Mouse (Mus musculus) CD4-positive helper T cell, adult 2 months (primary cell): ENCODE data around the gene Tmem221.
A peak's percentile ranks its signal among the peaks of the same experiment; 100 is the strongest.

Experiments
- DNase-seq: peaks from one replicate; pipeline ENCODE4 v3.0.0-alpha.2; 2012; ENCODE audit warnings: low read depth, missing footprints, low spot score

Gene Tmem221

DNA sequence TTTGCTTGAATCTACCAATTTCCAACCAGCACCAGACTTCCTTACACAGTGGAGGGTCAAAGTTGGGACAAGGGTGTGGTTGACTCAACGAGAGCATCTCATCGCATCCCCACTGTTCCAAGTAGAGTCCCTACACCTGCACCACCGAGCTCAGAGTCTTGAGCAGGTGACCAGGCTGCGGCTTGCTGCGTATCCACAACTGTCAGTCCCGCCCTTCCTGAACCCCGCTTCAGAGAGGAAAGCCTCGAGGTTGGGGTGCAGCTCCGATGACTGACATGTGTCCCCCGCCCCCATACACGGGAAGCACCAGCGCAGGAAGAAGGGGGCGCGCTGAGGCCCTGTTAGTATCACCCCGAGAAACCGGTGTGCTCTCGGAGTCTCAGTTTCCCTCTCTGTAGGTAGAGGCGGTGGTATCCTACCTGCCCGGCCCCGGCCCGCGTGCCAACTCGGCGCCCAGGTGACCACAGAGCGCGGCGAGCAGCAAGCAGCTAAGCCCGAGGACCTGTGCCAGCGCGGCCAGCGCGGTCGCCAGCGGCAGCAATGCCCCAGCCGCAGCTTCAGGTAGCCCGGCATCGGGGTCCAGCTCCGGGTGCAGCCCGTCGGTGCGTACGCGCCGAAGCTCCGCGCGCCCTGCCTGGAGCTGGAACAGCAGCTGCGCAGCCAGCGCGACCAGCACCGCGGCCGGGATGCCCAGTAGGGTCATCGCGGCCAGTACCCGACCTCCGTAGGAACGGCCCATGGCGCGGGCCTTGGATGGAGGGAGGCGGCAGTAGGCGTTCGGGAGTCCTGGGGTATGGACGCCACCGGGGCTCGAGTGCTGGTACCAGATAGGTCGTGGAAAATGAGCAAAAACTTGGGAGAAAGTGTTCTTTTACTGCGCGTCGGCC lies at the start of gene Tmem221:
Gene Tmem221, minus strand, starts transcription at position 801 of the 887 bp plus-strand sequence.
- peak; percentile 78 for DNase-seq

DNA sequence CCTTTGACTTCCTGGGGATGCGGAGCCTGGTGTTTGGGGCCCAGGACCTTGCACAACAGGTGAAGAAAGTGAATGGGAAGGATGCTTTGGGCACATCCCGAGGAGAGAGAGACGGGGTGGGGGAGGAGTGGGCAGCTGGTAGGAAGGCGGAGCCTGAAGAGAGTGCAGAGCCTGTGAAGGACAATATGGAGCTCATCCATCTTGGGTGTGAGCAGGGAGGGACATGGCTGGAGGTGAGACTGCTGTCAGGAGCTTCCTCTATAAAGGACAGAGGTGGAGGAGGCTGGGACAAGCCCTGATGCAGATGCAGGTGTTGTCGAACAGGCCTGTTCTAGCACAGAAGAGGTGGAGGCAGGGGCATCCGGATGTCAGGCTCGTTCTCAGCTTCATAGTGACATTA lies 45.4 kb upstream of the Tmem221 start:
- no peak for DNase-seq

DNA sequence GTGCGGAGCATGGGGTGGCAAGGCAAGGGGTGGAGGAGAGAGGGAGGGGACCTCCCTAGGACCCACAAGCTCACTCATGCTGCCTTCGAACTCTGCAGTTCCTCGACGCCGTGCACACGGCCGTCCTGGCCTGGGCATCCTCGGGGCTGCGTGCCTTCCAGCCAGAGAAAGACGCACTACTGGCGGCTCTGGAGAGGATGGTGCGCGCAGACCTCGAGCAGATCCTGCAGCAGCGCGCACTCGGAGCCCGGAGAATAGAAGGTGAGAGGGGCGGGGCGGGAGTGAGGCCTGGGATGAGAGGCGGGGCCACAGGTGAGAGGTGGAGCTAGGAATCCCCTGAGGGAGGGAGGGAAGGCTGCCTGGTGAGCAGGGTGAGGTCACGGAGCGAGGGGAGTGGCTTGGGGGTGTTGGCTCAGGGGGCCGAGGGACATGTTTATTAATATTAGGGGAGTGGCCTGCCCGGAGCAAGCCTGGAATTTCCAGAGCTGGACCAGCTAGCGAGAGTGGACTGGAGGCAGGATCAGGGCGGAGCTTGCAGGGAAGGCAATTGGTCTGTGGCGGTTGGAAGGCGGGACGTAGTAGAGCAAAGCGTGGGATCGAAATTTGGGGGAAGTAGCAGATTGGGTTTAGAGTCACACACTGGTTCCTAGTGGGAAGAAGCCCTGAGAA lies 44.1 kb upstream of the Tmem221 start:
- DNase-seq, result peak; percentile 15

DNA sequence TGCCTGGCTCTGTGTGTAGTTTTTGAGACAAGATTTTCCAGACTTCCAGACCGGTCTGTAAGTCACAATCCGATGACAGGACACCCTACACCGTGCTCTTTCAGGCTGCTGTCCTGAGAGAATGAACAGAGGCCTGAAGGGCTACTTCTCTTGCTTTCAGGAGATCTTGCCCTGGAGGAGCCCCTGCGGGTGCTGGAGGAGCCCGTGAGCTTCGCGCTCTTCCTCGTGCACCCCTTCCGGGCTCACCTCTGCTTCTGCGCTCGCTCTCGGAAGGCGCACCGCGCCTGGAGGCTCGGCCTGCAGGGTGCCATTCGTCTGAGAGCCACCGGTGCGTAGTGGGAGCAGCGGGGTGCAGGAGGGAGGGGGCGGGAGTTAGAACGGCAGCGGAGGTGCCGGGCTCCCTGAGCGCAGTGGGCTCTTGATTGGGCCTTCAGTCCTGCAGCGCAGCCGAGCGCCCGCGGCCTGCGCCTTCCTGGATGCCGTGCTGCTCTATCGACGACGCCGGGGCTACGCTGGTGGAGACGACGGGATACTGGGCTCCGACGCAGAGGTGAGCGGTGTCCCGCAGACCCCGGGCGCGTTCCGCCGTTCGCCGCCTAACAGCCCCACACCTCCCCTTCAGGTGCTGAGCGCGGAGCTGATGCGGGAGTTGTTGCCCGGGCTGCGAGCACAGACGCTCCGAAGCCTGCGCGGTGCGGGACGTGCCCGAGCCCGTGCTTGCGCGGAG lies 43.4 kb upstream of the Tmem221 start:
- DNase-seq, result peak; percentile 60

DNA sequence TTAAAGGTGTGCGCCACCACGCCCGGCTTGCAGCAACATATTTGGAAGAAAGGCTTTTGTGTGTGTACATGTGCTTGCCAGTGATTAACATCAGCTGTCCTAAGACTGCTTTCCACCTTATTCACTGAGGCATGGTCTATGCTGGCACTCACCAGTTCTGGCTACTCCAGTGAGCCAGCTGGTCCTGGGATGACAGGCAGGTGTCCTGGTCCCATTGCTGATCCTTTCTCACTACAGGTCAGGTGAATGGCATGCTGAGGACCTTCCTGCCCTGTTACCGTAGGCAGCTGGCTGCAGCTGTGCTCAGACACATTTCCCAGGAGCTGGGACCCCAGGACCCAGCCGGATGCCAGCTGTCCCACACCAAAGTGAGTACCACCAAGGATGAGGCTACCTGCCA lies 40.2 kb upstream of the Tmem221 start:
- no peak for DNase-seq

DNA sequence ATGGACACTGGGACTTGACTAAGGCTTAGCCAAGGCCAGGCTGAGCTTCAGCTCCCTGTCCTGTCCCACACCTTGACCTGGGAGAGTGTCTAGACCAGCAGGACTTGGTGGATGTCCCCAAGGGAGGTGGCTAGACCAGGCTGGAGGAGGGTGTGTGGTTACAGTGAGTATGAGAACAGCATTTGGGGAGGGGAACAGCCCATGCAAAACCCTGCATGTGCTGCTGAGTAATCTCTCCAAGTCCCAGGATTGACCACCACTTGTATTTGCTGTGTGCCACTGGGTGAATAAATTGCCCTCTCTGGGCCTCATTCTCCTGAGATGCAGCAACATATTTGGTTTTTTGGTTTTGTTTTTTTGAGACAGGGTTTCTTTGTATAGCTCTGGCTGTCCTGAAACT lies 39.7 kb upstream of the Tmem221 start:
- no peak for DNase-seq

DNA sequence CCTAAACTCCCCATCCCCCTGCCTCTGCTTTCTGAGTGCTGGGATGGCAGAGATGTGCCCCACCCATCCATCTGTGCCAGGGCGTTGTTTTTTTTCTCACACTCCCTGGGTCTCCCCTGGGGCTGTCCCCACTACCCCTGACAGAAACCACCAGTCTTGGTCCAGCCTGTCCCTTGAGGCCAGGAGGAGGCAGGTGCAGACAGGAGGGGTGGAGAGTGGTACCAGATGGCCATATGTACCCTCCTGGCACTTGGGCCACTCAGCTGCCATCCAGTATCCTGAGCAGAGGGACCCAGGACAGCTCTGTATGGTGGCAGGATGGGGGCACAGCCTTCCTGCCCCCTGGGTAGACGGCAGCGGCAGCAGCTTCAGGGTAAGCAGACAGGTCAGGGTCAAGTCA lies 38.8 kb upstream of the Tmem221 start, which contains the start of gene Fam129c:
Gene Fam129c, plus strand, starts transcription at position 198 of the 400 bp plus-strand sequence.
- no peak for DNase-seq

DNA sequence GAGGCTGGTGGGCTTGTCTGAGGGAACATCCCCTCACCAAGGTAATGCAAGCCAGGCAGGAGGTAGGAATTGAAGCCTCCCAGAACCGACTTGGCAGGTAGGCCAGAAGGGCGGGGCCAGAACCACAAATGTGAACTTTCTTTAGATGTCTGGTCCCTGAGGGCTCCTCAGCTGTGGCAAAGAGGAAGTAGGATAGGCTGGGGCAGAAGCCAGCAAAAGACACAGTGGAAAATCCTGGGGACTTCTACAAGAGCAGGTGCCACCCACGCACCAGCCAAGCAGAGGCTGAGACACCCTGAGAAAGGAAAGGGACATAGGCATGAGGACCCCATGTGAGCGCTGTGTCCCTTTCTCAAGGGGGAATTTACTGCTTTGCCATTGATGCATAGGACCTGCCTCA lies 38.1 kb upstream of the Tmem221 start:
- DNase-seq, result peak; percentile 49

DNA sequence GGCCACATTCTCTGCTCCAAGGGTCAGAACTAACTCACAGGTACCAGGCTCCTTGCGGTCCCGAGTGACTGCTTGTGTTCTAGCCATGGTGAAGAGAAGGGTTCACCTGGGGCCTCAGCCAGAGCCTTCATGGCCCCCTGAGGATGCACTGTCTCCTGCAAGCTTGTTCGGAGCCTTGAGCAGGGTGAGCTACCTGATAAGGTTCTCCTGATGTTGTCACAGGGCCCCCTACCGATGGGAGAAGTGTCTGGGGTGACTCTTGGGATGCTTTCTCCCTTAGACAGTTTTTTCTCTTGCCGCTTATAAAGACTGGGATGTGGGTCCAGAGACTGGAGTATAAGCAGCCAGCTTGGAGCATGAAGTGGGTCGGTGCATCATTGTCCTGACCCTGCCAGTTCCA lies 37.7 kb upstream of the Tmem221 start:
- no peak for DNase-seq

DNA sequence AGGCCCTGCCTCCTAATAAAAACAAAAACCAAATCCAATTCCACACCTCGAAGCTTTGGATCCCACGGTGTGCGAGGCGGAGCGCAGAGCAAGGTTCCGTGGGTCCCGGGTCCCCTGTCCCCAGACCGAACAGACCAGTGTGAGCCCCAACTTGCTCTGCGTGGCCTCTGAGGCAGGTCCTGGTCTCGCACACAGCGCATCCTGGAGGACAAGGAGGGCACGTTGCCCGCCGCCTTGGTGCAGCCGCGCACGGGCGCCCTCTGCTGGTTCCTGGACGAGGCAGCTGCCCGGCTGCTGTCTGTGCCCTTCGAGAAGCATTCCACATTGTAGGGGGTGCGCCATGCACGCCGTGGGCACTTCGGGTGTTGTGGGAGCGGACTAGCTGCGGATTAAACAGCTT lies 37.2 kb upstream of the Tmem221 start:
- peak; percentile 86 for DNase-seq

DNA sequence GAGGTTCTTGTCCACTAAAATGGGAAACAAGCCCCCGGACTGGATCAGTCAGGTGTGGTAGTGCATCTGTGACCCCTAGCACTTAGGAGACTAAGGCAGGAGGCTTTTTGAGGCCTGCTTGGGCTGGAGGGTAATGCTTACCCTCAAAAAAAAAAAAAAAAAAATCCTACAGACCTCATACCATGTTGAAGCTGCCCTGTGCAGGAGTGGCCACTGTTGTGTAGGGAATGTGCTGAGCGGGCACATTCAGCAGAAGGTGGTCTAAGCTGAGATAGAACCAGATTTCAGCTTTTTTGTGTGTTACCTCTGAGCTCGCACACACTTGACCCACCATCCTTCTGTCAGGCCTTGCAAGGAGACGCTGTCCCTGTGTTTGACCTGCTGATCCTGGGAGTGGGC lies 35.7 kb upstream of the Tmem221 start:
- no peak for DNase-seq

DNA sequence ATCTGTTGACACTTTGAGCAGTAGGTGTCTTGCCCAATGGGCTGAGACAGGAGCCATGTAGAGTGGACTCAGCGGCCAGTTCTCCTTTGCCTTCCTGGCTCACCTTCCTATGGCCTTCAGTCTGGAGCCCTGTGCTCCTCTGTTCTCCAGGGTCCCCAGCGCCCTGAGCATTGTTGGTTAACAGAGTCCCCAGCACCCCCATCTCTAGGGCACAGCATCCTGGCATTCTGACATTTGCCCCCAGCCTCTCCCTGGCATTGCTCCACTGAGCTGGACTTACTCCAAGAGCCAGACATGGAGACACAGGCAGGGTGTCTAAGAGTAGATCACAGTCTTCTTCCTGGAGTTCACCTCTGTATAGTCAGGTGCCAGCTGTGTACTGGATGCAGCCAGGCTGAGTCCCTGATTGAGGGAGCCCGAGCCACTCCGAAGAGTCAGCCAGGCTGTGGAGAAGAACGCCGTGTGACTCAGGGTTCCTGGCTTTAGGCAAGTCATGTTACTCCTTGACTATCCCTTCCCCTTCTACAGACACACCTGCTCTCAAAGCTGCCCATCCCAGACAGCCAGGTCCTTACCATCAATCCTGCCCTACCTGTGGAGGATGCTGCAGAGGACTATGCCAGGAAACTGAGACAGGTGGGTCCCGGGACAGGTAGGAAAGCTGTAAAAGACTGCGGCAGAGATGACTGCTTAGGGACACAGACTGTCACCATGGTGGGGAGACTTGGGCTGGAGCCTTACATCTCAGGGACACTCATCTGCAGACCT lies 35.1 kb upstream of the Tmem221 start:
- no peak for DNase-seq

DNA sequence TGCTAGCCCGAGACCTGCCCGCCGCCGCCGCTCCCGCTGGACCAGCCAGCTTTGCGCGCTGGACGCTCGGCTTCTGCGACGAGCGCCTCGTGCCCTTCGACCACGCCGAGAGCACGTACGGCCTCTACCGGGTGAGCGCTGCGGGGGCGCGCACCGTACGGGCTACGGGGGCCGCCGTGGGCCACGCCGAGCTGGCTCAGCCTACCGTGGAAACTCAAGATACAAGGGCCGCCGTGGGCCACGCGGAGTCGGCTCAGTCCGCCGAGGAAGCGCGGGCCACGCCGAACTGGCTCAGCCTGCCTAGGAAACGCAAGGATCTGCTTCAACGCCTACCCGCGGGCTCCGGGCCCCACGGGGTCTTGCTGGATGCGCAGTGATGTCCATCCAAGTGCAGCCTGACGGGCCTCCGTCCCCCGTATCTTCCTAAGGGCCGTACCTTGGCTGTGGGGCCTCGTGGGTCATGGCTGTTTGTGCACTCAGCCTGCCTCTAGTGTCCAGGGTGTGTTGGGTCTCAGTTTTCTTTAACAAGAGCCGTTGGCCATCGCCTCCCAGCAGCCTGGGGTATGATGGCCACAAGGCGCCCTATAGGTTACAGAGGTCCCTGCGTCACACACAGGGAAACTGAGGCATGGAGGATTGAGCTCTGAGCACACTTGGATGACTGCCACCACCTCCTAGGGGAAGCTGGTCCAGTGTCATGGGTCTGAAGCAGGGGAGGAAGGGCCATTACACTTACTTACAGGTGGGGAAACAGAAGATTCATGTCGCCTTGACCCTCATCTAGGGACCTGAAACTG lies 33.9 kb upstream of the Tmem221 start:
- peak; percentile 79 for DNase-seq

DNA sequence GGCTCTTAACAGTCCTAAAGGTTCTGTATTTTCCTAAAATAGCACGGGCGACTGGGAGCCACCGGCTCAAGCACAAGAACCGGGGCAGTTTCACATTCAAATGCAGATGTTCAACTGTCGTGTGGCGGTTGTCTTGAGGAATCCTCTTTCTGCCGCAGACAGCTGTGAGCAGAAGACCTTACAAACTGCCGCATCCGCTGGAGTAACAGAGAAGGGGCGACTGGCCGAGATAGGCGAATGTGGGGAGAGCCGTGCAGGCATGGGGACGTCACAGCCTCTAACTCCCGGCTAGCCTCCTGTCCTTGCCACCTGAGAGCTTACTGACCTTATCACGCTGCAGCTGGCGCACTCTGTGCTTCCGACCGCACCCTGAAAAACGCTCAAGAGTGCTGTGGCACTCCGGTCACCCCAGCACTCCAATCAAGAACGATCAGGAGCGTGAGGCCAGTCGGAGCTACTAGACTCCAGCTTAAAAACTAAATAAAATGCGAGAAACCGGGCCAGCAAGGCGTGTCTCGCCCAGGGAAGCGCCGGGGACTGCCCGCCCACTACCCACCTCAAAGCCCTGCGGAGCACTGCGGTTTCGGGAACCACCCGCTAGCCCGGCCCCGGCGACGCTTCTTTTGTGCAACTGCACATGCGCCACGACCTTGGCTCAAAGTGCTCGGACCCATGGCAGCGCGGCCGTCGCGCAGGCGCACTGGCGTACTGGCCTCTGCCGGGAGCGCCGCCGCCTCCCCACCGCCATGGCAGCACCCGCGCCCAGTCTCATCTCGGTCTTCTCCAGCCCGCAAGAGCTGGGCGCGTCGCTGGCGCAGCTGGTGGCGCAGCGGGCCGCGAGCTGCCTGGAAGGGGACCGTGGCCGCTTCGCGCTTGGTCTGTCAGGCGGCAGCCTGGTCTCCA lies 33.1 kb upstream of the Tmem221 start, which contains the start of gene Pgls:
Gene Pgls, plus strand, starts transcription at position 706 of the 903 bp plus-strand sequence.
- DNase-seq, result peak; percentile 93

DNA sequence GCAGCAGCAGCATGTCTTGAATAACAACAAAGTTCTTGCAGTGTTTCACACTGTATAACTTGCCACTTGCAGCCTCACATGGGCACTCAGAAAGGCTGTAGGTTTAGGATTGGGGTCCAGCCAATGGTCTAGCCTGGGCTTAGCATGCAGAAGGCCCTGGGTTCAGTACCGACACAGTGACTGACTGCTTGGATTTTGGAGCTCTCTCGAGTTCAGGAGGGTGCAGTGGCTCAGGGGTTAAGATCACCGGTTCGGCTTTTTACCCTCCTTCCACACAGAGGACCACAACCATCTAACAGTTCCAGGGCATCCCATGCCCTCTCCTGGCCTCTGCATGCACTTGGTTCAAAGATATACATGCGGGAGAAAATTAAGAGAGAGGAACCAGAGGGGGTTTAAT lies 32.3 kb upstream of the Tmem221 start:
- DNase-seq, result no peak

DNA sequence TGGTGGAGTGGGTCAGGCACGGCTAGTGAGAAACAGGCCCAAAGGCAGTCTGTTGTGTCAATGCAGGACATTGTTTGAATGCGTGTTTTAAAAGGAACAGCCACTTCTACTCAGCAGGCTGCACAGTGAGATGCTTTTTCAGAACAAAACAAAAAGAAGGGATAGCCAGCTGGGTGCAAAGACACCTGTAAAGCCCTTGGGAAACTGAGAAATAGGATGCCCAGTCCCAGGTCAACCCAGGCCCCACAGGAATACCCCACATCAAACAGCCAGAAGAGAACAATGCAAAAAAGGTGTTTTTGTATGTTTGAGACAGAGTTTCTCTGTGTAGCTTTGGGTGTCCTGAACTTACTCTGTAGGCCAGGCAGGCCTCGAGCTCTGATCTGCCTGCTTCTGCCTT lies 30.1 kb upstream of the Tmem221 start:
- no peak for DNase-seq

DNA sequence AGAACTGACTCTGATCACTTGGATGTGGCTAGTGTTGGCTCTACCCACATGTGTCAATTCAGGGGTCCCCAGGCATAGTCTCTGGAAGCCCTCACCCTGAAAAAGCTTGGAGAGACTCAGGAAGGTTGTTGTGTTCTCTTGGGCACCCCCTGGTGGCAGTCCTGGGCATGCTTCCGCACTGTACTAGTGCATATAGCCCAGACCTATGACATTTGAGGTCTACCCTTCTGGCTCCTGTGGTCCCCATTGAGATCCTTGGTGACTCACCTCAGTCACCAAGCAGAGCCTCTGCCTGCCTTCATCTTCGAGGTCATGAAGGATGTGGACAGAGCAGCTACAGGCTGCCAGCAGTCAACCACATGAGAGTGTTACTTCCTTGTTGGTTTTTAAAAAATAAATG lies 28.2 kb upstream of the Tmem221 start:
- peak; percentile 55 for DNase-seq

DNA sequence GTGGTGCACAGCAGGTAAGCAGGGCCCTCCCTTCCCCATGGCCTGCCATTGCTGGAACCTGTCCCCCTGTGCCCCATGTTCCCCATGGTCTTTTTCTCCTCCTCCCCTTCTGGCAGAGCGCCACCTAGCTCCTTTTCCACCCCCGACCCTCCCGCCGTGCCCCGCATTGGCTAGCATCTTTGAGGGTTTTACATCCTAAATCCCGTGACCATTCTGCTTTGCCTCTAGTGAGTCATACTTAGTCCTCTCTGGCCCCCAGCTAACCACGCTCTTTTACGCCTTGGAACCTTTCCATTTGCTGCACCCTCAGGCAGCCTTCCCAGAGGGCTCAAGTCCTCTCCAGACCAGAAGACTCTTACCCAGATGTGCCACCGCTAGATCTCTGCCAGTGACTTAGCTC lies 21.5 kb upstream of the Tmem221 start:
- DNase-seq, result no peak

DNA sequence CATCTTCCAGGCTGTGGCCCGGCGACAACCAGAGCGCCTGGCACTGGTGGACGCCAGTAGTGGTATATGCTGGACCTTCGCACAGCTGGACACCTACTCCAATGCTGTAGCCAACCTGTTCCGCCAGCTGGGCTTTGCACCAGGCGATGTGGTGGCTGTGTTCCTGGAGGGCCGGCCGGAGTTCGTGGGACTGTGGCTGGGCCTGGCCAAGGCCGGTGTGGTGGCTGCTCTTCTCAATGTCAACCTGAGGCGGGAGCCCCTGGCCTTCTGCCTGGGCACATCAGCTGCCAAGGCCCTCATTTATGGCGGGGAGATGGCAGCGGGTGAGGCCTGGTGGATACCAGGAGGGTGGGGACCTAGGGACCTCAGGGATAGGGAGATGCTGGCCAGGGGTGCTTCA lies 20.8 kb upstream of the Tmem221 start:
- DNase-seq, result no peak

DNA sequence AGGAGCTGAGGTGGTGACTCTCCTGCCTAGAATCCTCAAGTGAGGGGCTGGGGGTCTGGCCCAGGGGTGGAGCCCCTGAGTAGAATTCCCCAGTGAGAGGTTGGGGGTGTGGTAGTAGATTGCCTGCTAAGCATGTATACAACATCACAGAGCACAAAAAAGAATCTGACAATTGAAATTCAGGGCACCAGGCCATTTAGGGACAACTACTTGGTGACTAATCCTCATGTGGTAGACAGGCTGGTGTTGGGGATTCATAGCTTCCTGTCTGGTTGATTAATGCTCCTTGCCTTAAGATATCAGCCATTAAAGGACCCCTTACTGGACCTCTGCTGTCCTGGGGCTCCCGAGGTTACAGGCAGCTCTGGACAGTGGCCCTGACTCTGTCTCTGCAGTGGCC lies 20.3 kb upstream of the Tmem221 start:
- no peak for DNase-seq
